Mouse (Mus musculus): Measurements from ENCODE around the gene Tmem95. TPM values are rescaled to one million over a fixed set of nuclear protein-coding genes. Genes with fewer than 3 reads are reported as not detected.

Tmem95 gene
- total and polyA plus RNA-seq, 3 experiments: not detected

- Histone ChIP-seq H3K4me3 (peak overlapping the region; percentile 77), H3K27ac (peak overlapping the region; percentile 81), H3K27me3 (ENCODE audit: control insufficient read depth, insufficient read depth, low read length) (no peaks in the 10 kb centered on the region), H3K9ac (ENCODE audit: low read depth, low read length) (peak overlapping the region; percentile 64), H3K4me1 (ENCODE audit: control insufficient read depth, insufficient read depth, low read length) (peaks cover 3% of the 10 kb centered on the region), H3K79me2 (replicated peaks; ENCODE audit: control insufficient read depth, insufficient read depth, low read length) (no peaks in the 10 kb centered on the region), H3K36me3 (ENCODE audit: control insufficient read depth, insufficient read depth, low read length) (no peaks in the 10 kb centered on the region)
- TF ChIP-seq EP300 (IDR thresholded peaks at IDR 0.05; ENCODE audit: insufficient read depth, low read depth, low read length) (no peak), CTCF (IDR thresholded peaks at IDR 0.05) (no peak), POLR2A (IDR thresholded peaks at IDR 0.05; ENCODE audit: insufficient read depth, low read depth, low read length) (no peak)
- WGBS: 63% methylated on average over 21 of the region's 21 CpGs
- DNase-seq: no peak
- intact Hi-C loops (cut with DNase I): loop anchor here (2.0 kb wide), 1 partner anchor 39 kb away; the partner anchor contains the start of gene Eif5a
Measured at GRCm38 (mm10) chr11:69881787-69882670, 4.2 kb upstream of the Tmem95 start.

GRCm38 (mm10) chr11:69880853-69881603, 3.2 kb upstream of the Tmem95 start, which contains the start of gene Kctd11:
Kctd11 (minus strand) TSS chr11:69881406.
- under 1% methylated on average over 46 of the region's 46 CpGs for WGBS
- peak; percentile 96 for DNase-seq
- peak; percentile 57 for TF ChIP-seq CTCF (IDR thresholded peaks at IDR 0.05)
- peak; percentile 98 for TF ChIP-seq POLR2A (IDR thresholded peaks at IDR 0.05; ENCODE audit: insufficient read depth, low read depth, low read length)
- TF ChIP-seq EP300 (IDR thresholded peaks at IDR 0.05; ENCODE audit: insufficient read depth, low read depth, low read length): no peak; the same call in 1 of the 2 replicates
- intact Hi-C loops (cut with DNase I): loop anchor here (1.0 to 2.0 kb wide), 2 partner anchors 40 to 68 kb away; partner anchors contain the start of gene Eif5a
- H3K79me2 ChIP-seq (replicated peaks; ENCODE audit: control insufficient read depth, insufficient read depth, low read length): no peaks in the 10 kb centered on the region
- peak within 1 kb of the TSS; percentile 77 for H3K4me3 ChIP-seq
- no peaks in the 10 kb centered on the region for H3K27me3 ChIP-seq (ENCODE audit: control insufficient read depth, insufficient read depth, low read length)
- H3K27ac ChIP-seq: peak within 1 kb of the TSS; percentile 81
- H3K9ac ChIP-seq (ENCODE audit: low read depth, low read length): peak within 1 kb of the TSS; percentile 68
- no peaks in the 10 kb centered on the region for H3K36me3 ChIP-seq (ENCODE audit: control insufficient read depth, insufficient read depth, low read length)
- H3K4me1 ChIP-seq (ENCODE audit: control insufficient read depth, insufficient read depth, low read length): peaks cover 5% of the 10 kb centered on the region

GRCm38 (mm10) chr11:69880506-69880852, 2.7 kb upstream of the Tmem95 start:
- peaks cover 6% of the 10 kb centered on the region for H3K4me1 ChIP-seq (ENCODE audit: control insufficient read depth, insufficient read depth, low read length)
- H3K36me3 ChIP-seq (ENCODE audit: control insufficient read depth, insufficient read depth, low read length): no peaks in the 10 kb centered on the region
- peak; percentile 94 for TF ChIP-seq CTCF (IDR thresholded peaks at IDR 0.05)
- TF ChIP-seq EP300 (IDR thresholded peaks at IDR 0.05; ENCODE audit: insufficient read depth, low read depth, low read length): no peak
- TF ChIP-seq POLR2A (IDR thresholded peaks at IDR 0.05; ENCODE audit: insufficient read depth, low read depth, low read length): no peak
- peak overlapping the region; percentile 77 for H3K4me3 ChIP-seq
- no peaks in the 10 kb centered on the region for H3K27me3 ChIP-seq (ENCODE audit: control insufficient read depth, insufficient read depth, low read length)
- no peak for DNase-seq
- H3K79me2 ChIP-seq (replicated peaks; ENCODE audit: control insufficient read depth, insufficient read depth, low read length): no peaks in the 10 kb centered on the region
- H3K27ac ChIP-seq: peak overlapping the region; percentile 81
- under 1% methylated on average over 18 of the region's 18 CpGs for WGBS
- intact Hi-C loops (cut with DNase I): loop anchor here (1.0 to 2.0 kb wide), 2 partner anchors 40 to 69 kb away; partner anchors contain the start of gene Eif5a
- H3K9ac ChIP-seq (ENCODE audit: low read depth, low read length): peak overlapping the region; percentile 68

- H3K36me3 ChIP-seq (ENCODE audit: control insufficient read depth, insufficient read depth, low read length): no peaks in the 10 kb centered on the region
- TF ChIP-seq POLR2A (IDR thresholded peaks at IDR 0.05; ENCODE audit: insufficient read depth, low read depth, low read length) (no peak), CTCF (IDR thresholded peaks at IDR 0.05) (no peak), EP300 (IDR thresholded peaks at IDR 0.05; ENCODE audit: insufficient read depth, low read depth, low read length) (no peak)
- peak overlapping the region; percentile 77 for H3K4me3 ChIP-seq
- peaks cover 6% of the 10 kb centered on the region for H3K4me1 ChIP-seq (ENCODE audit: control insufficient read depth, insufficient read depth, low read length)
- peak overlapping the region; percentile 68 for H3K9ac ChIP-seq (ENCODE audit: low read depth, low read length)
- intact Hi-C loops (cut with DNase I): loop anchor here (1.0 to 2.0 kb wide), 3 partner anchors 41 to 70 kb away; partner anchors contain the start of genes Eif5a and Nlgn2
- peak overlapping the region; percentile 81 for H3K27ac ChIP-seq
- 51% methylated on average over 15 of the region's 15 CpGs for WGBS
- no peak for DNase-seq
- no peaks in the 10 kb centered on the region for H3K79me2 ChIP-seq (replicated peaks; ENCODE audit: control insufficient read depth, insufficient read depth, low read length)
- no peaks in the 10 kb centered on the region for H3K27me3 ChIP-seq (ENCODE audit: control insufficient read depth, insufficient read depth, low read length)
Measured at GRCm38 (mm10) chr11:69879711-69880110, 1.9 kb upstream of the Tmem95 start.

- 82% methylated on average over 6 of the region's 6 CpGs for WGBS
- intact Hi-C loops (cut with DNase I): loop anchor here (2.0 kb wide), 1 partner anchor 42 kb away; the partner anchor contains the start of gene Nlgn2
- Histone ChIP-seq H3K9ac (ENCODE audit: low read depth, low read length) (no peak overlapping the region), H3K4me1 (ENCODE audit: control insufficient read depth, insufficient read depth, low read length) (peaks cover 5% of the 10 kb centered on the region), H3K27ac (no peak overlapping the region; the same call in 1 of the 2 replicates), H3K36me3 (ENCODE audit: control insufficient read depth, insufficient read depth, low read length) (no peaks in the 10 kb centered on the region), H3K27me3 (ENCODE audit: control insufficient read depth, insufficient read depth, low read length) (no peaks in the 10 kb centered on the region), H3K4me3 (peak overlapping the region; percentile 77; the same call in 1 of the 2 replicates), H3K79me2 (replicated peaks; ENCODE audit: control insufficient read depth, insufficient read depth, low read length) (no peaks in the 10 kb centered on the region)
- DNase-seq: no peak
- TF ChIP-seq POLR2A (IDR thresholded peaks at IDR 0.05; ENCODE audit: insufficient read depth, low read depth, low read length) (no peak), EP300 (IDR thresholded peaks at IDR 0.05; ENCODE audit: insufficient read depth, low read depth, low read length) (no peak), CTCF (IDR thresholded peaks at IDR 0.05) (no peak)
Measured at GRCm38 (mm10) chr11:69878952-69879351, 1.1 kb upstream of the Tmem95 start.
